Mouse (Mus musculus) liver, embryonic 16.5 days (tissue): Measurements from ENCODE around the gene Gstm2. TPM values are rescaled to one million over a fixed set of nuclear protein-coding genes. Genes with fewer than 3 reads are reported as not detected.
"Not testable (repeated sequence)": the region's sequence is repeated elsewhere in the genome, so short reads cannot be mapped to it uniquely, and the experiment has no call there.

Experiments used
- ATAC-seq: fragments of 200-750 bp; cut with Nextera tagmentation; 2 replicates; pipeline ENCODE4 v1.8.0; 2017; ENCODE audit warnings: low read depth, mild to moderate bottlenecking, moderate number of reproducible peaks, moderate library complexity
- H3K27ac ChIP-seq: fragments of 300-500 bp; sonication (generic); 2 replicates; pipeline ENCODE4 v1.5.1; 2014; ENCODE audit warnings: mild to moderate bottlenecking, low read length
- H3K27me3 ChIP-seq: fragments of 300-500 bp; sonication (generic); 2 replicates; pipeline ENCODE4 v1.6.1; 2014; ENCODE audit warnings: low read depth, low read length, mixed read lengths; ENCODE audit not compliant: control insufficient read depth, insufficient read depth
- H3K36me3 ChIP-seq: fragments of 300-500 bp; sonication (generic); 2 replicates; pipeline ENCODE4 v1.6.1; 2014; ENCODE audit warnings: mild to moderate bottlenecking; ENCODE audit not compliant: control insufficient read depth, insufficient read depth
- H3K4me1 ChIP-seq: fragments of 300-500 bp; sonication (generic); 2 replicates; pipeline ENCODE4 v1.6.1; 2014; ENCODE audit warnings: low read depth, low read length, mixed read lengths; ENCODE audit not compliant: control insufficient read depth
- H3K4me2 ChIP-seq: fragments of 300-500 bp; sonication (generic); 2 replicates; pipeline ENCODE4 v1.6.1; 2014; ENCODE audit warnings: low read depth, low read length, mixed read lengths
- H3K4me3 ChIP-seq: fragments of 300-500 bp; sonication (generic); 2 replicates; pipeline ENCODE4 v1.5.1; 2014; ENCODE audit warnings: low read depth, mild to moderate bottlenecking, low read length
- H3K9ac ChIP-seq: fragments of 300-500 bp; sonication (generic); 2 replicates; pipeline ENCODE4 v1.6.1; 2014; ENCODE audit warnings: low read depth, low read length
- H3K9me3 ChIP-seq: fragments of 300-500 bp; sonication (generic); replicated peaks from 2 replicates; pipeline ENCODE4 v1.6.1; 2016; ENCODE audit warnings: low read length; ENCODE audit not compliant: control insufficient read depth
- WGBS: fragments of 180-500 bp; shearing (Covaris S2); extraction: QIAGEN DNeasy Blood & Tissue Kit; methylation state at CpG from one replicate; pipeline ENCODE4 v1.1.7; 2014; ENCODE audit not compliant: insufficient replicate concordance; 5-methylcytosine and 5-hydroxymethylcytosine counted together
- polyA plus RNA-seq: library from polyadenylated mRNA; unstranded; fragments of >200 nt; fragmentation: Nextera tagmentation; extraction: Ambion mirVana; gene quantifications from 2 replicates; pipeline ENCODE4 v1.2.1, GENCODE M21; 2015

Gene Gstm2
- polyA plus RNA-seq, 1 experiment from 2014 or later, result 10.4 TPM

- H3K4me2 ChIP-seq, result no peak overlapping the region
- H3K4me1 ChIP-seq, result peaks cover 4% of the 10 kb centered on the region
- no peak for ATAC-seq
- H3K36me3 ChIP-seq, result no peaks in the 10 kb centered on the region
- no peak overlapping the region for H3K27ac ChIP-seq
- WGBS, result 45% methylated on average over 6 of the region's 6 CpGs
- H3K9me3 ChIP-seq, result no peaks in the 10 kb centered on the region
- H3K4me3 ChIP-seq, result no peak overlapping the region
- H3K9ac ChIP-seq, result no peak overlapping the region
- no peaks in the 10 kb centered on the region for H3K27me3 ChIP-seq
These were observed 3.5 kb downstream of the Gstm2 start for GRCm38 (mm10) chr3:107982726-107983125.

DNA sequence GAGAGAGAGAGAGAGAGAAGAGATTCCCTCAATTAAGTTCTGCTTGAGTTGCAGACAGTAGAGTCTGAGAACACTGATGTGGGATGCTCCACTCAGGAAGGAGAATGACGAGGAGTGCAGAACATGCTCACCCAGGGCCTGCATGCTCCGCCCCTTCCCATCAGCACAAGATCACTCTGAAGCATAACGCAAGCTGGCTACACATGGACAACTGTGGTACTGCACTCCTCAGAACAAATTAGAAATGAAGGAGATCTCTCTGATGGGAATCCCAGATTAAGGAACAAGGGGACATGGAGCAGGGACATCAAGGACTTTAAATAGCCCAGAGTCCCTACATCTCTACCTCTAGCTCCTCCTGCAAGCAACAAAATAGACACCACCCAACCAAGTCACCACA is 5.0 kb downstream of the Gstm2 start:
- Histone ChIP-seq H3K4me3 (no peak overlapping the region), H3K36me3 (no peaks in the 10 kb centered on the region), H3K4me2 (no peak overlapping the region), H3K9me3 (no peaks in the 10 kb centered on the region), H3K27ac (no peak overlapping the region), H3K4me1 (peaks cover 4% of the 10 kb centered on the region), H3K27me3 (no peaks in the 10 kb centered on the region), H3K9ac (no peak overlapping the region)
- no peak for ATAC-seq
- WGBS, result 54% methylated on average over 3 of the region's 3 CpGs

- no peaks in the 10 kb centered on the region for H3K36me3 ChIP-seq
- peak; percentile 53; the same call in 1 of the 2 replicates for ATAC-seq
- 41% methylated on average over 3 of the region's 3 CpGs for WGBS
- H3K4me2 ChIP-seq, result no peak overlapping the region
- no peak overlapping the region for H3K9ac ChIP-seq
- H3K4me1 ChIP-seq, result peaks cover 4% of the 10 kb centered on the region
- no peaks in the 10 kb centered on the region for H3K27me3 ChIP-seq
- no peak overlapping the region for H3K4me3 ChIP-seq
- no peaks in the 10 kb centered on the region for H3K9me3 ChIP-seq
- no peak overlapping the region for H3K27ac ChIP-seq
These were observed 8.6 kb downstream of the Gstm2 start for GRCm38 (mm10) chr3:107977691-107978090.

DNA sequence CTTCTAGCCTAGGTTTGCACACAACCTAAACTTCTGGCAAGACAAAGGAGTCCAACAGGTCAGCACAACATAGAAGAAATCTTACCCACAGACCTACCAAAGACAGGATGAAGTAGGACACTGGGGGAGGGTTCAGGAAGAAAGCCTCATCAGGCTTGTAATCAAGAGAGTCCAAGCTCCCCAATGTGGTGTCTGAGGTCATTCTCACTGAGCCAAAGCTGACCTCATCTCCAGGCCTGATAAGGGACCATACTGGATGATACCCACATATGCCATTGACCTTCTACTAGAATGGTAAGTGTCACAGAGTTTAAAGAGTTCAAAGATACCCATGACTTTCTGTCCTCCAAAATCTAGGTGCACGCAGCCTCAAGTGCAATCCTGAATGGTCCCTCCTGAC is 12.0 kb downstream of the Gstm2 start:
- 59% methylated on average over 1 of the region's 1 CpGs for WGBS
- peaks cover 4% of the 10 kb centered on the region; the same call in 1 of the 2 replicates for H3K4me1 ChIP-seq
- H3K4me2 ChIP-seq, result no peak overlapping the region
- H3K4me3 ChIP-seq, result no peak overlapping the region
- no peak overlapping the region for H3K27ac ChIP-seq
- no peak for ATAC-seq
- H3K9me3 ChIP-seq, result no peaks in the 10 kb centered on the region
- no peaks in the 10 kb centered on the region for H3K27me3 ChIP-seq
- no peak overlapping the region for H3K9ac ChIP-seq
- H3K36me3 ChIP-seq, result no peaks in the 10 kb centered on the region

- H3K4me2 ChIP-seq, result no peak overlapping the region
- no peaks in the 10 kb centered on the region for H3K36me3 ChIP-seq
- no peak overlapping the region for H3K4me3 ChIP-seq
- peaks cover 4% of the 10 kb centered on the region; the same call in 1 of the 2 replicates for H3K4me1 ChIP-seq
- 62% methylated on average over 3 of the region's 3 CpGs for WGBS
- no peaks in the 10 kb centered on the region for H3K27me3 ChIP-seq
- no peak overlapping the region for H3K27ac ChIP-seq
- ATAC-seq, result peak; percentile 60; the same call in 1 of the 2 replicates
- no peaks in the 10 kb centered on the region for H3K9me3 ChIP-seq
- H3K9ac ChIP-seq, result no peak overlapping the region
These were observed 14.2 kb downstream of the Gstm2 start for GRCm38 (mm10) chr3:107972070-107972469.

GRCm38 (mm10) chr3:107971101-107971500 is 15.2 kb downstream of the Gstm2 start:
- not testable (repeated sequence) for H3K9me3 ChIP-seq, H3K4me2 ChIP-seq, H3K4me3 ChIP-seq, H3K27ac ChIP-seq, ATAC-seq, H3K27me3 ChIP-seq, H3K36me3 ChIP-seq, H3K9ac ChIP-seq, H3K4me1 ChIP-seq
- WGBS, result 37% methylated on average over 3 of the region's 3 CpGs

DNA sequence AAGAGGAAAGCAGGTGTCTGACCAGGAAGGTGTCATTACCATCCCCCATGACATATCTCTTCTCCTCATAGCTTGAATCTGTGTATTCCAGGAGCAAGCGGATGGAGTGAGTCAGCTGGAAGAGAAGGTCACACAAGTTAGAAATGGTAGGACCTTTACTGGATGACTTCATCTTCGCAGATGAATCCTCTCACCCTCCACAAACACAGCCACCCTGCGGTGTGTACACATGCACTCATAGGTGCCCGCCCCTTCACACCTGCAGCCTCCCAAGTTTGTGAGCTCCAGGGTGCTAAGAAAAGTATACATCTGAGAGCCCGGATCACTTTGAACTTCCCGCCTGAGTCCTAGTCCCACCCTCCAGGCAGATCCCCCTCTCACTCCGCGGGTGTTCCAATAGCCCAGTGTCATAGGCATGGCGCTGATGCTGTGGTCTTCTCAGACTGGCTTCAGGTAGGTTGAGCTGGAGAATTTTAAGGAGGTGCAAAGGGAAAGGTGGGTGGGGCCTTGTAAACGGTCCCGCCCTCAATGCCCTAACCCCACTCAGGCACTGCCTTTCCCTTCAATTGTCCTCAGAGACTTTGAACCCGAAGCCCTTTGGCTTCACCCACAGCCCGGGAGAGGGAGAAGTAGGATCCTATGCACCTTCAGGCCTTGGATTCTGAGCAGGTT is 17.4 kb downstream of the Gstm2 start, which contains the start of gene Gstm3:
Gene Gstm3, minus strand, starts transcription at position 560 of the 672 bp plus-strand sequence.
- Histone ChIP-seq H3K36me3 (no peaks in the 10 kb centered on the region), H3K27ac (no peak within 1 kb of the TSS), H3K27me3 (no peaks in the 10 kb centered on the region), H3K4me3 (no peak within 1 kb of the TSS), H3K9me3 (no peaks in the 10 kb centered on the region), H3K9ac (no peak within 1 kb of the TSS), H3K4me1 (peaks cover 15% of the 10 kb centered on the region), H3K4me2 (peak within 1 kb of the TSS; percentile 22)
- peak; percentile 67 for ATAC-seq
- 45% methylated on average over 13 of the region's 13 CpGs for WGBS

- H3K27ac ChIP-seq, result no peak overlapping the region
- no peaks in the 10 kb centered on the region for H3K27me3 ChIP-seq
- no peak for ATAC-seq
- H3K4me2 ChIP-seq, result no peak overlapping the region
- WGBS, result 76% methylated on average over 5 of the region's 5 CpGs
- peaks cover 11% of the 10 kb centered on the region for H3K4me1 ChIP-seq
- H3K9me3 ChIP-seq, result no peaks in the 10 kb centered on the region
- no peak overlapping the region for H3K4me3 ChIP-seq
- no peaks in the 10 kb centered on the region for H3K36me3 ChIP-seq
- H3K9ac ChIP-seq, result no peak overlapping the region
These were observed 19.6 kb downstream of the Gstm2 start for GRCm38 (mm10) chr3:107966631-107967030.

- Histone ChIP-seq H3K27ac (no peak overlapping the region), H3K9ac (no peak overlapping the region), H3K27me3 (no peaks in the 10 kb centered on the region), H3K9me3 (no peaks in the 10 kb centered on the region), H3K4me1 (peaks cover 11% of the 10 kb centered on the region), H3K4me3 (no peak overlapping the region), H3K4me2 (no peak overlapping the region), H3K36me3 (no peaks in the 10 kb centered on the region)
- no peak for ATAC-seq
- WGBS, result 56% methylated on average over 1 of the region's 1 CpGs
These were observed 20.7 kb downstream of the Gstm2 start for GRCm38 (mm10) chr3:107965592-107965991.
